Mouse (Mus musculus): Measurements from ENCODE around the gene Syt2. TPM values are rescaled to one million over a fixed set of nuclear protein-coding genes. Genes with fewer than 3 reads are reported as not detected.

Gene Syt2
- polyA plus RNA-seq, 1 experiment from 2014 or later = 0.80 TPM

GRCm38 (mm10) chr1:134801758-134802157 lies 155.3 kb downstream of the Syt2 start:
- no peaks in the 10 kb centered on the region for H3K4me1 ChIP-seq (ENCODE audit: control insufficient read depth, insufficient read depth, low read length)
- H3K36me3 ChIP-seq (replicated peaks; ENCODE audit: control insufficient read depth, insufficient read depth, low read depth, low read length) = no peaks in the 10 kb centered on the region
- no peaks in the 10 kb centered on the region for H3K27me3 ChIP-seq (ENCODE audit: control insufficient read depth, insufficient read depth, low read length)
- H3K9me3 ChIP-seq (replicated peaks; ENCODE audit: control insufficient read depth, low read length) = no peaks in the 10 kb centered on the region
- DNase-seq (ENCODE audit: low spot score) (no peak), ATAC-seq (replicated peaks; ENCODE audit: insufficient number of reproducible peaks, low FRiP score, low TSS enrichment, low read depth) (no peak)
- H3K4me3 ChIP-seq (ENCODE audit: low read depth, low read length) = no peak overlapping the region
- 94% methylated on average over 7 of the region's 7 CpGs for WGBS
- no peak overlapping the region for H3K9ac ChIP-seq (replicated peaks; ENCODE audit: low read length)
- no peak overlapping the region for H3K4me2 ChIP-seq (ENCODE audit: low read depth, low read length)
- no peak overlapping the region for H3K27ac ChIP-seq (replicated peaks; ENCODE audit: low read depth, low read length)

GRCm38 (mm10) chr1:134803286-134804117 lies 157.0 kb downstream of the Syt2 start:
- Histone ChIP-seq H3K27me3 (ENCODE audit: control insufficient read depth, insufficient read depth, low read length) (no peaks in the 10 kb centered on the region), H3K4me2 (ENCODE audit: low read depth, low read length) (no peak overlapping the region), H3K4me3 (ENCODE audit: low read depth, low read length) (no peak overlapping the region), H3K36me3 (replicated peaks; ENCODE audit: control insufficient read depth, insufficient read depth, low read depth, low read length) (no peaks in the 10 kb centered on the region), H3K27ac (replicated peaks; ENCODE audit: low read depth, low read length) (0 out of 2 replicates have a peak overlapping the region, but pooled peaks have one; percentile 17), H3K9ac (replicated peaks; ENCODE audit: low read length) (no peak overlapping the region), H3K9me3 (replicated peaks; ENCODE audit: control insufficient read depth, low read length) (no peaks in the 10 kb centered on the region), H3K4me1 (ENCODE audit: control insufficient read depth, insufficient read depth, low read length) (no peaks in the 10 kb centered on the region)
- ATAC-seq (replicated peaks; ENCODE audit: insufficient number of reproducible peaks, low FRiP score, low TSS enrichment, low read depth) = no peak; the same call in 1 of the 2 replicates
- 56% methylated on average over 16 of the region's 16 CpGs for WGBS
- DNase-seq (ENCODE audit: low spot score) = peak; percentile 62

- Histone ChIP-seq H3K27me3 (ENCODE audit: control insufficient read depth, insufficient read depth, low read length) (no peaks in the 10 kb centered on the region), H3K4me2 (ENCODE audit: low read depth, low read length) (no peak overlapping the region), H3K4me1 (ENCODE audit: control insufficient read depth, insufficient read depth, low read length) (no peaks in the 10 kb centered on the region), H3K4me3 (ENCODE audit: low read depth, low read length) (no peak overlapping the region), H3K27ac (replicated peaks; ENCODE audit: low read depth, low read length) (0 out of 2 replicates have a peak overlapping the region, but pooled peaks have one; percentile 36), H3K9me3 (replicated peaks; ENCODE audit: control insufficient read depth, low read length) (no peaks in the 10 kb centered on the region), H3K9ac (replicated peaks; ENCODE audit: low read length) (no peak overlapping the region), H3K36me3 (replicated peaks; ENCODE audit: control insufficient read depth, insufficient read depth, low read depth, low read length) (no peaks in the 10 kb centered on the region)
- no peak for DNase-seq (ENCODE audit: low spot score)
- WGBS = 59% methylated on average over 5 of the region's 5 CpGs
- no peak for ATAC-seq (replicated peaks; ENCODE audit: insufficient number of reproducible peaks, low FRiP score, low TSS enrichment, low read depth)
Observed at GRCm38 (mm10) chr1:134804373-134804772, 157.9 kb downstream of the Syt2 start.

GRCm38 (mm10) chr1:134805471-134805870 lies 159.0 kb downstream of the Syt2 start:
- ATAC-seq (replicated peaks; ENCODE audit: insufficient number of reproducible peaks, low FRiP score, low TSS enrichment, low read depth) = no peak
- DNase-seq (ENCODE audit: low spot score) = no peak
- Histone ChIP-seq H3K9ac (replicated peaks; ENCODE audit: low read length) (no peak overlapping the region), H3K27me3 (ENCODE audit: control insufficient read depth, insufficient read depth, low read length) (no peaks in the 10 kb centered on the region), H3K4me3 (ENCODE audit: low read depth, low read length) (no peak overlapping the region), H3K36me3 (replicated peaks; ENCODE audit: control insufficient read depth, insufficient read depth, low read depth, low read length) (no peaks in the 10 kb centered on the region), H3K4me2 (ENCODE audit: low read depth, low read length) (no peak overlapping the region), H3K9me3 (replicated peaks; ENCODE audit: control insufficient read depth, low read length) (no peaks in the 10 kb centered on the region), H3K4me1 (ENCODE audit: control insufficient read depth, insufficient read depth, low read length) (no peaks in the 10 kb centered on the region), H3K27ac (replicated peaks; ENCODE audit: low read depth, low read length) (no peak overlapping the region)
- WGBS = 80% methylated on average over 9 of the region's 9 CpGs

Small RNAs within 50 kb of the gene (microRNA-seq; reads per million reads assigned to microRNA genes)
- gene Gm22232 (ENCODE audit: borderline number of aligned reads) = not detected

Other genes starting within 250 kb of the Syt2 start
- gene Cyb5r1, start 241.1 kb upstream of the Syt2 start, polyA plus RNA-seq (2014; fragmentation: Nextera tagmentation; extraction: Ambion mirVana) = 25.0 and 32.2 TPM in 2 replicates
- gene Adipor1, start 231.3 kb upstream of the Syt2 start, polyA plus RNA-seq (2014; fragmentation: Nextera tagmentation; extraction: Ambion mirVana) = 82.9 and 86.7 TPM in 2 replicates
- gene Klhl12, start 191.1 kb upstream of the Syt2 start, polyA plus RNA-seq (2014; fragmentation: Nextera tagmentation; extraction: Ambion mirVana) = 33.8 and 35.3 TPM in 2 replicates
- gene Rabif, start 152.0 kb upstream of the Syt2 start, polyA plus RNA-seq (2014; fragmentation: Nextera tagmentation; extraction: Ambion mirVana) = 43.7 and 47.8 TPM in 2 replicates
- gene Mgat4e, start 97.0 kb upstream of the Syt2 start, polyA plus RNA-seq (2014; fragmentation: Nextera tagmentation; extraction: Ambion mirVana) = not detected in 2 replicates
- gene Kdm5b, start 86.5 kb upstream of the Syt2 start, polyA plus RNA-seq (2014; fragmentation: Nextera tagmentation; extraction: Ambion mirVana) = 83.6 and 84.0 TPM in 2 replicates